Mouse (Mus musculus) heart, embryonic 11.5 days (tissue): Measurements from ENCODE around the gene Slc25a38. TPM values are rescaled to one million over a fixed set of nuclear protein-coding genes. Genes with fewer than 3 reads are reported as not detected.

Experiments
- ATAC-seq: fragments of 200-750 bp; cut with Nextera tagmentation; replicated peaks from 2 replicates; pipeline ENCODE4 v1.8.0; 2017; ENCODE audit warnings: moderate library complexity; ENCODE audit not compliant: insufficient number of reproducible peaks, low FRiP score, low TSS enrichment
- H3K27ac ChIP-seq: fragments of 300-500 bp; sonication (generic); 2 replicates; pipeline ENCODE4 v1.5.1; 2014; ENCODE audit warnings: mild to moderate bottlenecking, low read depth, low read length
- H3K27me3 ChIP-seq: fragments of 300-500 bp; sonication (generic); 2 replicates; pipeline ENCODE4 v1.6.1; 2014; ENCODE audit warnings: mild to moderate bottlenecking, low read length, mixed read lengths; ENCODE audit not compliant: control insufficient read depth, insufficient read depth
- H3K36me3 ChIP-seq: fragments of 300-500 bp; sonication (generic); 2 replicates; pipeline ENCODE4 v1.6.1; 2014; ENCODE audit warnings: mild to moderate bottlenecking, low read length, moderate library complexity, mixed read lengths; ENCODE audit not compliant: control insufficient read depth, insufficient read depth
- H3K4me1 ChIP-seq: fragments of 300-500 bp; sonication (generic); 2 replicates; pipeline ENCODE4 v1.6.1; 2014; ENCODE audit warnings: low read length; ENCODE audit not compliant: control insufficient read depth, insufficient read depth
- H3K4me2 ChIP-seq: fragments of 300-500 bp; sonication (generic); 2 replicates; pipeline ENCODE4 v1.6.1; 2014; ENCODE audit warnings: mild to moderate bottlenecking, moderate library complexity
- H3K4me3 ChIP-seq: fragments of 300-500 bp; sonication (generic); 2 replicates; pipeline ENCODE4 v1.5.1; 2014; ENCODE audit warnings: low read depth, low read length
- H3K9ac ChIP-seq: fragments of 300-500 bp; sonication (generic); 2 replicates; pipeline ENCODE4 v1.6.1; 2014; ENCODE audit warnings: mild to moderate bottlenecking, low read depth, low read length, moderate library complexity
- H3K9me3 ChIP-seq: fragments of 300-500 bp; sonication (generic); replicated peaks from 2 replicates; pipeline ENCODE4 v1.6.1; 2016; ENCODE audit warnings: low read length; ENCODE audit not compliant: control insufficient read depth
- WGBS: fragments of 180-500 bp; shearing (Covaris S2); extraction: QIAGEN DNeasy Blood & Tissue Kit; methylation state at CpG from one replicate; pipeline ENCODE4 v1.1.7; 2014; ENCODE audit not compliant: insufficient replicate concordance; 5-methylcytosine and 5-hydroxymethylcytosine counted together
- polyA plus RNA-seq: library from polyadenylated mRNA; unstranded; fragments of >200 nt; fragmentation: Nextera tagmentation; extraction: Ambion mirVana; gene quantifications from 2 replicates; pipeline ENCODE4 v1.2.1, GENCODE M21; 2014

Slc25a38 gene
- polyA plus RNA-seq, 1 experiment from 2014 or later, result 40.5 TPM

- Histone ChIP-seq H3K4me1 (peaks cover 17% of the 10 kb centered on the region; the same call in 1 of the 2 replicates), H3K36me3 (no peaks in the 10 kb centered on the region), H3K4me2 (peak overlapping the region; percentile 80), H3K4me3 (peak overlapping the region; percentile 64), H3K27ac (peak overlapping the region; percentile 92), H3K9me3 (no peaks in the 10 kb centered on the region), H3K27me3 (no peaks in the 10 kb centered on the region), H3K9ac (peak overlapping the region; percentile 54)
- no peak for ATAC-seq
- 71% methylated on average over 15 of the region's 15 CpGs for WGBS
Observed at GRCm38 (mm10) chr9:120111156-120111945, 1.2 kb downstream of the Slc25a38 start.

DNA sequence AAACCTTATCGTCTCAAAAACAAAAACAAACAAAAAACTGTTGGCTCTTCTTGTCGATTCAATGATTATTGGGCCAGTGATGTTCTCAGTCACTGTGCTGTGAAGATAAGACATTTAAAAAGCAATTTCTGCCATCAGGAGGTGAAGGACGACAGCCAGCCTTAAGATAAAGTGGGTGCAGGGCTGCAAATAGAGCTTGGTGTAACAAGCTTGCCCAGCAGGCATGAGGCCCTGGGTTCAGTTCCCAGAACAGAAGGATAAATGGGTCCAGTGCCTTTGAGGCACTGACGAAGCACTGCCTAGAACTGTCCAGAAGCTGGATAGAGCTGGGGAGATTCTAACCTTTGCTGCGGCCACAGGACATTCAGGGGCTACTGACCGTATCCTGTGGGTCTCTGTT, 2.3 kb downstream of the Slc25a38 start:
- H3K4me2 ChIP-seq, result peak overlapping the region; percentile 41
- peak overlapping the region; percentile 46; the same call in 1 of the 2 replicates for H3K9ac ChIP-seq
- 78% methylated on average over 6 of the region's 6 CpGs for WGBS
- H3K4me1 ChIP-seq, result peaks cover 17% of the 10 kb centered on the region; the same call in 1 of the 2 replicates
- no peak for ATAC-seq
- H3K9me3 ChIP-seq, result no peaks in the 10 kb centered on the region
- no peaks in the 10 kb centered on the region for H3K36me3 ChIP-seq
- H3K4me3 ChIP-seq, result peak overlapping the region; percentile 8; the same call in 1 of the 2 replicates
- no peaks in the 10 kb centered on the region for H3K27me3 ChIP-seq
- peak overlapping the region; percentile 84 for H3K27ac ChIP-seq

DNA sequence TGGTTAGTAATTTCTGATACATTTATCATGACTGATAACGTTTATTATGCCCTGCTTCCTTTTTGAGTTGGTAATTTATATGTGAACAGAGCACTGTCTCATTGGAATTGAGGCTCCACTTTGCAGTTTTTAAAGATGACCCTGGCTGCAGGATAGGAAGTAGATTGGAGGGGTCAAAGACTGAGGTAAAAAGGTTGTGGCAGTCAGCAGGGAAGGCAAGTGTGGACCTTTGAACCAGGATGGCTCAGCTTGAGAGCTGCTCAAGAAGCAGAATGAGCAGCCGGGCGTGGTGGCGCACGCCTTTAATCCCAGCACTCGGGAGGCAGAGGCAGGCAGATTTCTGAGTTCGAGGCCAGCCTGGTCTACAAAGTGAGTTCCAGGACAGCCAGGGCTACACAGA, 3.3 kb downstream of the Slc25a38 start:
- H3K9ac ChIP-seq, result no peak overlapping the region
- H3K27ac ChIP-seq, result no peak overlapping the region
- no peak overlapping the region for H3K4me3 ChIP-seq
- no peak overlapping the region; the same call in 1 of the 2 replicates for H3K4me2 ChIP-seq
- H3K4me1 ChIP-seq, result peaks cover 17% of the 10 kb centered on the region; the same call in 1 of the 2 replicates
- no peaks in the 10 kb centered on the region for H3K9me3 ChIP-seq
- no peak for ATAC-seq
- no peaks in the 10 kb centered on the region for H3K27me3 ChIP-seq
- H3K36me3 ChIP-seq, result peaks cover 4% of the 10 kb centered on the region; the same call in 1 of the 2 replicates
- WGBS, result 88% methylated on average over 7 of the region's 7 CpGs

GRCm38 (mm10) chr9:120114051-120114788, 4.0 kb downstream of the Slc25a38 start:
- H3K9me3 ChIP-seq, result no peaks in the 10 kb centered on the region
- H3K4me2 ChIP-seq, result peak overlapping the region; percentile 7
- H3K9ac ChIP-seq, result no peak overlapping the region
- no peaks in the 10 kb centered on the region for H3K27me3 ChIP-seq
- 88% methylated on average over 17 of the region's 17 CpGs for WGBS
- peak overlapping the region; percentile 25 for H3K27ac ChIP-seq
- peaks cover 5% of the 10 kb centered on the region; the same call in 1 of the 2 replicates for H3K36me3 ChIP-seq
- H3K4me1 ChIP-seq, result peaks cover 17% of the 10 kb centered on the region; the same call in 1 of the 2 replicates
- ATAC-seq, result no peak
- no peak overlapping the region for H3K4me3 ChIP-seq

GRCm38 (mm10) chr9:120114789-120115151, 4.6 kb downstream of the Slc25a38 start:
- peaks cover 17% of the 10 kb centered on the region; the same call in 1 of the 2 replicates for H3K4me1 ChIP-seq
- peaks cover 5% of the 10 kb centered on the region; the same call in 1 of the 2 replicates for H3K36me3 ChIP-seq
- ATAC-seq, result no peak
- H3K9me3 ChIP-seq, result no peaks in the 10 kb centered on the region
- peak overlapping the region; percentile 60 for H3K27ac ChIP-seq
- peak overlapping the region; percentile 44 for H3K9ac ChIP-seq
- no peaks in the 10 kb centered on the region for H3K27me3 ChIP-seq
- 74% methylated on average over 2 of the region's 2 CpGs for WGBS
- peak overlapping the region; percentile 48 for H3K4me2 ChIP-seq
- H3K4me3 ChIP-seq, result peak overlapping the region; percentile 4; the same call in 1 of the 2 replicates

DNA sequence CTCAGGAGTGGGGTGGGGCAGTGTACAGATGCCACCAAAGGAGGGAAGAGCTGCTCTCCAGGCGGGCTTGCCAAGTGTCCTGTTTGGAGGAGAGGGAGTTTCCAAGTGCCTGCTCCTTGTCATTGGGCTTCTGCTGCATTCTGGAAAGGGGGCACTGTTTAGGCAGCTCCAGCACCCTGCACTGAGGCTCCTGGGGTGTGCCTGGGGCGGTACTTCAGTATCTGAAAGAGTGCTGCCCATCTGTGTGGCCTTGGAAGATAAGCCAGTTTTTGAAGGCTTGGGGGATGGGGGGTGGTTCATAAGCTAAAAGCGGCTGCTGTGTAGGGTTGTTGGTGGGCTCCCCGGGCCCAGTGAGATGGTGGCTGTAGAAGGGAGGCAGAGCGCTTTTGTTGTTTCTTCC, 5.4 kb downstream of the Slc25a38 start:
- Histone ChIP-seq H3K4me2 (peak overlapping the region; percentile 48), H3K9ac (peak overlapping the region; percentile 44), H3K4me1 (peaks cover 17% of the 10 kb centered on the region; the same call in 1 of the 2 replicates), H3K27ac (peak overlapping the region; percentile 89), H3K4me3 (peak overlapping the region; percentile 13; the same call in 1 of the 2 replicates), H3K9me3 (no peaks in the 10 kb centered on the region), H3K36me3 (peaks cover 6% of the 10 kb centered on the region; the same call in 1 of the 2 replicates), H3K27me3 (no peaks in the 10 kb centered on the region)
- 59% methylated on average over 5 of the region's 5 CpGs for WGBS
- peak; percentile 85 for ATAC-seq

- Histone ChIP-seq H3K27me3 (no peaks in the 10 kb centered on the region), H3K4me2 (peak overlapping the region; percentile 48), H3K27ac (peak overlapping the region; percentile 89), H3K36me3 (peaks cover 8% of the 10 kb centered on the region; the same call in 1 of the 2 replicates), H3K9me3 (no peaks in the 10 kb centered on the region), H3K4me3 (peak overlapping the region; percentile 13; the same call in 1 of the 2 replicates), H3K9ac (peak overlapping the region; percentile 44; the same call in 1 of the 2 replicates), H3K4me1 (peaks cover 17% of the 10 kb centered on the region; the same call in 1 of the 2 replicates)
- peak; percentile 71 for ATAC-seq
- WGBS, result 75% methylated on average over 8 of the region's 8 CpGs
Observed at GRCm38 (mm10) chr9:120116184-120116624, 6.0 kb downstream of the Slc25a38 start.

DNA sequence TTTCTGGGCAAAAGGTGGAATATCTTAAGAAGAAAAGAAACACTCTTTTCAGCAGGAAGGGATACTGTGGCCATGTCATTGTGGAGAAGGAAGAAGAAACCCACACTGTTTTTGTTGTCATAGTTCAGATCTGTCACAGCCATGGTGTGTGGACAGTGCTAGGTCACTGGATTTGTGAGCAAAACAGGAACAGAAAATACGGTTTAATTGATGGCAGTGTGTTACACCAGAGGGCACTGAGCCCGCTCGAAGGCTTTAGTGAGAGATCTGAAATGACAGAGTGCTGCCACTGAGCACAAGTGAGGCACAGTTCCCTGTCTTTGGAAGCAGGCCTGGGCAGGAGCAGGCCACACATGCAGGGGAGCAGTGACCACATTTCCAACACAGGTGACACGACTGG, 8.0 kb downstream of the Slc25a38 start:
- H3K4me2 ChIP-seq, result peak overlapping the region; percentile 39
- H3K4me3 ChIP-seq, result no peak overlapping the region
- WGBS, result 86% methylated on average over 4 of the region's 4 CpGs
- peaks cover 11% of the 10 kb centered on the region; the same call in 1 of the 2 replicates for H3K36me3 ChIP-seq
- ATAC-seq, result no peak
- peak overlapping the region; percentile 43; the same call in 1 of the 2 replicates for H3K9ac ChIP-seq
- 0 out of 2 replicates have a peak, but pooled peaks cover 11% of the 10 kb centered on the region for H3K4me1 ChIP-seq
- H3K27ac ChIP-seq, result no peak overlapping the region
- no peaks in the 10 kb centered on the region for H3K27me3 ChIP-seq
- no peaks in the 10 kb centered on the region for H3K9me3 ChIP-seq
